Mouse (Mus musculus): ENCODE data around the gene Ptger4. TPM values are rescaled to one million over a fixed set of nuclear protein-coding genes. Genes with fewer than 3 reads are reported as not detected.
A peak's percentile ranks its signal among the peaks of the same experiment; 100 is the strongest.

The Ptger4 gene
- total RNA-seq (2014; rRNA removed) = 1.5 and 2.7 TPM in 2 replicates
- polyA plus RNA-seq (2015; fragmentation: Nextera tagmentation; extraction: Ambion mirVana) = 0.65 and 1.3 TPM in 2 replicates

DNA sequence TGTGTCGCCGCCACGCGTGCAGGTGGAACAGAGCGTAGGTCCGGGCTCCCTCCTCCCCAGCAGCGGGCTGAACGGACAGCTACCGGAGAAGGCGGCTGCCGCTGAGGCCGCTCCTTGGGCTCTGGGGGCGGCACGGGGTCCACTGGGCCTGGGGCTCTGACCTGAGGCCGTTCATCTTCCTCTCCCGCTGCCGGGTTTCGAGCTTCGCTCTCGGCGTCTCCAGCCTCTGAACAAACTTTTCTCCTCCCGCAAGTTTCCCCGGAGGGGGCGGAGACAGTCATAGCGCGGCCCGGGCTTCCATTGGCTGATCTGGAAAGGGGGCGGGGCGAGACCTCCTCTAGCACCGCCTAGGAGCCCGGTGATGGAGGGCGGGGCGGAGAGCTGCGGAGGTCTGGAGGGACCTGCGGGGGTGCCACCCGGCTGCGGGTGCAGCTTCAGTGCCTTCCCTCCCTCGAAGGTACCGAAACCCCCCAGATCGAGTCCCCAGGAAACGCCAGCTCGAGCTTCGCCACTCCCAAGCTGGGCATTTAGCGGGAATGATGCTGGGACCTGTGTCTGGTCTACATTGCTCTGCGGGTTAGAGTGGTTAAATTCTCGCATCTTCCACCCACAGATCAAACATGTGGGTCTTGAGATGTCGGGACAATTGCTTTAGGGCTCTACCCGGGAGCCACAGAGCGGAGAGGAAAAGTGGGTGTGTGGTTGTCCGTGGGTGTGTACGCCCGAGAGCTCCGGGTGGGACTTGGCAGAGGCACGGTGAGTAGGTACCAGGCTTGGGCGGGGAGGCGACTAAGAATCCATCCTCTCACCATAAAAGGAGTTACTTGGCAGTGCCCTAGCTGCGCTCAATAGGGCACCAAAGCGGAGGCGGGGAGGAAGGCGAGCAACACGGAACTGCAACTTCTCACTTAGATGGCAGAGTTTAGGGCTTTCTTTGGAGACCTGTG is at the start of gene Ptger4:
Gene Ptger4, minus strand, starts transcription at position 229 of the 947 bp plus-strand sequence.
- ATAC-seq (peak; percentile 94), DNase-seq (peak; percentile 83)
- Histone ChIP-seq H3K27me3 (ENCODE audit: insufficient read depth, low read length) (peaks cover 32% of the 10 kb centered on the region), H3K4me3 (ENCODE audit: low read depth, low read length) (peak within 1 kb of the TSS; percentile 55), H3K9me3 (ENCODE audit: low read length) (no peaks in the 10 kb centered on the region), H3K27ac (ENCODE audit: low read depth, low read length) (no peak within 1 kb of the TSS), H3K9ac (peak within 1 kb of the TSS; percentile 45), H3K4me2 (ENCODE audit: low read depth) (peak within 1 kb of the TSS; percentile 96), H3K36me3 (ENCODE audit: insufficient read depth) (no peaks in the 10 kb centered on the region), H3K4me1 (ENCODE audit: insufficient read depth) (peaks cover 6% of the 10 kb centered on the region)
- TF ChIP-seq CTCF (IDR thresholded peaks at IDR 0.05; ENCODE audit: low read depth) = no peak
- under 1% methylated on average over 60 of the region's 61 CpGs for WGBS

DNA sequence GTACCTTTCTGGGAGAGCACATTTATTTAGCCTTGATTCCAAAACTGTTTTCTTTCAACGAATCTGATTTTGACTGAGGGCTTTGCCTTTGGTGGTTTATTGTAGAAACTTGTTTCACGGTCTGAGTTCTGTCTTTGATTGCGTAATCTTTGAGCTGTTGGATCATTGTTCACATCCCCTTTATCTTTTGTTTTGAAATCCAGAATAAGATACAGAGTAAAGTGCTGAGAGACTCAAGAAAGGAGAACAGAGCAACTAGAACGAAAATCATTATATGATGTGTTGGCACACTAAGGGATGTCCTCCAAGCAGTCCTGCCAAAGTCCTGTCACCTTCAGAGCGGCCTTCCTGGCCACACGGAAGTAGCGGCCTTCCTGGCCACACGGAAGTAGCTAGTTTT is 44.4 kb upstream of the Ptger4 start:
- H3K9ac ChIP-seq = no peak overlapping the region
- no peak overlapping the region for H3K4me3 ChIP-seq (ENCODE audit: low read depth, low read length)
- H3K9me3 ChIP-seq (ENCODE audit: low read length) = no peaks in the 10 kb centered on the region
- H3K4me2 ChIP-seq (ENCODE audit: low read depth) = no peak overlapping the region
- no peak for TF ChIP-seq CTCF (IDR thresholded peaks at IDR 0.05; ENCODE audit: low read depth)
- no peak overlapping the region for H3K27ac ChIP-seq (ENCODE audit: low read depth, low read length)
- ATAC-seq (no peak), DNase-seq (no peak)
- 85% methylated on average over 8 of the region's 8 CpGs for WGBS
- no peaks in the 10 kb centered on the region for H3K27me3 ChIP-seq (ENCODE audit: insufficient read depth, low read length)
- H3K36me3 ChIP-seq (ENCODE audit: insufficient read depth) = no peaks in the 10 kb centered on the region
- H3K4me1 ChIP-seq (ENCODE audit: insufficient read depth) = no peaks in the 10 kb centered on the region

DNA sequence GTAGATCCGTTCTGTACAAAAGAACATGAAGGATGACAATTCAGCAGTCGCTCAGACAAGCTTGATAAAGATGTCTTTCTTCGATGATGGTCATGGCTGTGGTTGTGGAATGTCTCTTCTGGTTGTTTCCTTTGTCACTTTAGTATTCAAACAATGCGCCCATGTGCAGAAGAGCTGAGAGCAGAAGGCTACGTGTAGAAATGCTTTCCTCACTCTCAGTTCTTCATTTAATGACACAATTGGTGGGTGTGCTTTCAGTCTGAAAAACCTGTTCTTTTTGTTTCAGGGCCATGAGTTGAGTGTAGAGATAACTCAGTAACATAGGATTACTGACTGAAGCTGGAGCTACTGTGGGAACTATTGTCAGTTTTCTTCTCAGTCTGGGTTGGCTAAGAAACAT is 43.1 kb upstream of the Ptger4 start:
- Histone ChIP-seq H3K9me3 (ENCODE audit: low read length) (no peaks in the 10 kb centered on the region), H3K4me1 (ENCODE audit: insufficient read depth) (no peaks in the 10 kb centered on the region), H3K4me3 (ENCODE audit: low read depth, low read length) (no peak overlapping the region), H3K4me2 (ENCODE audit: low read depth) (no peak overlapping the region), H3K27ac (ENCODE audit: low read depth, low read length) (no peak overlapping the region), H3K9ac (no peak overlapping the region), H3K27me3 (ENCODE audit: insufficient read depth, low read length) (no peaks in the 10 kb centered on the region), H3K36me3 (ENCODE audit: insufficient read depth) (no peaks in the 10 kb centered on the region)
- no peak for DNase-seq
- 90% methylated on average over 5 of the region's 5 CpGs for WGBS
- no peak for TF ChIP-seq CTCF (IDR thresholded peaks at IDR 0.05; ENCODE audit: low read depth)
- ATAC-seq = no peak

DNA sequence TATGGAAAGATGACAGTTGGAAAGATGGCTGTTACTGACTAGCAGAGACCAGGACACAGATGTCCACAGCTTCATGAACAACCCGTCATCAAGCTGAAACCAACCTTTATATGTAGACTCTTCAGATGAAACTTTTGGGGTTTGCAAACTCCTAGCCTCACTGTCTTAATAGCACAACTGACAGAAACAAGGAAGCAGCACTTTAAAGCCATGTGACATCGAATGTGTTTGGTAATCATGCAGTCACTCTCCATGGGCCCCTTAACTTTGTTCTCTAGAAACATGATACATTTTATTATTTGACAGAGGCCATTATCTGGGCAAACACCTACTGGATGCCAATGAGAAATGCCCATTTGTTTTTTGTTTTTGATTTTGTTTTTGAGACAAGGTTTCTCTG is 37.3 kb upstream of the Ptger4 start:
- 87% methylated on average over 2 of the region's 2 CpGs for WGBS
- Histone ChIP-seq H3K4me1 (ENCODE audit: insufficient read depth) (no peaks in the 10 kb centered on the region), H3K9ac (no peak overlapping the region), H3K27me3 (ENCODE audit: insufficient read depth, low read length) (no peaks in the 10 kb centered on the region), H3K9me3 (ENCODE audit: low read length) (0 out of 2 replicates have a peak, but pooled peaks cover 5% of the 10 kb centered on the region), H3K27ac (ENCODE audit: low read depth, low read length) (no peak overlapping the region), H3K36me3 (ENCODE audit: insufficient read depth) (no peaks in the 10 kb centered on the region), H3K4me2 (ENCODE audit: low read depth) (no peak overlapping the region), H3K4me3 (ENCODE audit: low read depth, low read length) (no peak overlapping the region)
- no peak for TF ChIP-seq CTCF (IDR thresholded peaks at IDR 0.05; ENCODE audit: low read depth)
- ATAC-seq (no peak), DNase-seq (no peak)

DNA sequence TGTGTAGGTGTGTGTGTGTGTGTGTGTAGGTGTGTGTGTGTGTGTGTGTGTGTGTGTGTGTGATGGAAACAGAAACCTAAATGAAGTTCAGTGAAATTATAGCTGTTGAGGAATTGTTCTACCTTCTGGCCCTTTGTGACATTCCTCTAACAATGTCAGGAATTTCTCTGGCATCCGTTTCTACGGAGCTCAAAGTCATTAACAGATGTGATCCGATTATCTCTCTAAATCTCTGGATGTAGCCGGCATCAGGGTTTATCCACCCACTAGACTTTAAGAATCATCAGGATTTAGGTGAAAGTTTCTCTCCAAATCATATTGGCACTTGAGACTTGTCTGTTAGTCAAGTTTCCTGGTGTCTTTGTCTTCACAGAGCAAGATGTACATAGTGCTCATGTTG is 35.8 kb upstream of the Ptger4 start:
- no peaks in the 10 kb centered on the region for H3K27me3 ChIP-seq (ENCODE audit: insufficient read depth, low read length)
- no peaks in the 10 kb centered on the region for H3K36me3 ChIP-seq (ENCODE audit: insufficient read depth)
- H3K4me2 ChIP-seq (ENCODE audit: low read depth) = no peak overlapping the region
- 77% methylated on average over 4 of the region's 4 CpGs for WGBS
- 0 out of 2 replicates have a peak, but pooled peaks cover 5% of the 10 kb centered on the region for H3K9me3 ChIP-seq (ENCODE audit: low read length)
- no peak overlapping the region for H3K9ac ChIP-seq
- no peak for DNase-seq
- no peaks in the 10 kb centered on the region for H3K4me1 ChIP-seq (ENCODE audit: insufficient read depth)
- ATAC-seq = no peak
- H3K4me3 ChIP-seq (ENCODE audit: low read depth, low read length) = no peak overlapping the region
- H3K27ac ChIP-seq (ENCODE audit: low read depth, low read length) = no peak overlapping the region
- no peak for TF ChIP-seq CTCF (IDR thresholded peaks at IDR 0.05; ENCODE audit: low read depth)

DNA sequence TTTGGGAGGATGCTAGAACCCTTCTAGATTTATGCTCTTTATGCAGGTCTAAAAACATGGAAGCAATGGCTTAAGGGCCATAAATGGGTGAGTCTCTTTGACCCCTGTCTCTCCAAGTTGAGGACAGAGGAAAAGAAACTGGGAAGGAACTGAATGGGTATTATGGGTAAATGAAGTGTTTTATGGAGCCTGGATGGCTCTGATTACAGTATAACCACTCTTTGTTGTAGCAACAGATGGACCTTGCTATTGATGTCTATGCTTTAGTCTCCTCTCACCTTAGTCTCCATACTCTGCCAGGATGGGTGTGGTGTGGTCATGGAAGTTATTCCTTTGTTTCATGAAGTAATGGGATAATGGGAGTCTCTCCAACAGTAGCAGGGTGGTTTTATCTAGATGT is 34.5 kb upstream of the Ptger4 start:
- DNase-seq (no peak), ATAC-seq (no peak)
- Histone ChIP-seq H3K36me3 (ENCODE audit: insufficient read depth) (no peaks in the 10 kb centered on the region), H3K27me3 (ENCODE audit: insufficient read depth, low read length) (no peaks in the 10 kb centered on the region), H3K4me1 (ENCODE audit: insufficient read depth) (no peaks in the 10 kb centered on the region), H3K9me3 (ENCODE audit: low read length) (0 out of 2 replicates have a peak, but pooled peaks cover 5% of the 10 kb centered on the region), H3K4me3 (ENCODE audit: low read depth, low read length) (no peak overlapping the region), H3K27ac (ENCODE audit: low read depth, low read length) (no peak overlapping the region), H3K9ac (no peak overlapping the region), H3K4me2 (ENCODE audit: low read depth) (no peak overlapping the region)
- TF ChIP-seq CTCF (IDR thresholded peaks at IDR 0.05; ENCODE audit: low read depth) = no peak

DNA sequence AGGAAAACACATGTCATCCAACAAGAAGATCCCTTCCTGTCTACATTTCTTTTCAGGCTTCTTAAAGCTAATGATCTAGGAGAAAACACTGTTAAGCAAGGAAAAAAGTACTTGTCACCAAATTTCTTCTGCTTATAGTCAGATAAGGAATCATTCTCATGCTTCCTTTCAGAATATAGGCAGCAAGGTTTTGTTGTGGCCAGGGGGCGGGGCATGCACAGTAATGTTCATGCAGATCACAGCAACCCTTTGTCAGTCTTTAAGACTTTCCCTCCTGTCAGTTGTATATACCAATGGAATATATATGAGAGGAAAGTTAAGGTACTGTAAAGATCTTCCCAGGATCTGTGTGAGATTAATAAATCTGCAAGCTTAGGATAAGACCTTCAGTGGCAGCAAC is 30.0 kb upstream of the Ptger4 start:
- ATAC-seq = no peak
- no peak for TF ChIP-seq CTCF (IDR thresholded peaks at IDR 0.05; ENCODE audit: low read depth)
- H3K36me3 ChIP-seq (ENCODE audit: insufficient read depth) = no peaks in the 10 kb centered on the region

More for the DNA sequence above, 30.0 kb upstream of the Ptger4 start:
- no peak overlapping the region for H3K27ac ChIP-seq (ENCODE audit: low read depth, low read length)
- 98% methylated on average over 1 of the region's 1 CpGs for WGBS
- 0 out of 2 replicates have a peak, but pooled peaks cover 5% of the 10 kb centered on the region for H3K9me3 ChIP-seq (ENCODE audit: low read length)
- no peaks in the 10 kb centered on the region for H3K27me3 ChIP-seq (ENCODE audit: insufficient read depth, low read length)
- no peak for DNase-seq
- H3K4me2 ChIP-seq (ENCODE audit: low read depth) = no peak overlapping the region
- H3K9ac ChIP-seq = no peak overlapping the region
- no peaks in the 10 kb centered on the region for H3K4me1 ChIP-seq (ENCODE audit: insufficient read depth)
- no peak overlapping the region for H3K4me3 ChIP-seq (ENCODE audit: low read depth, low read length)

Measured in forebrain, postnatal 0 days (tissue).